Mouse (Mus musculus) C2C12 (cell line): ENCODE data around the gene Rnf185.

Experiments
- CEBPB ChIP-seq: IDR thresholded peaks from one replicate; pipeline ENCODE4 v1.6.1; 2011; ENCODE audit warnings: low read depth, mild to moderate bottlenecking, control low read depth, moderate library complexity
- CTCF ChIP-seq: IDR thresholded peaks from one replicate; pipeline ENCODE4 v1.5.1; 2011; ENCODE audit not compliant: control insufficient read depth, insufficient read depth, insufficient read length
- MAX ChIP-seq: IDR thresholded peaks from one replicate; pipeline ENCODE4 v1.6.1; 2011; ENCODE audit warnings: mild to moderate bottlenecking, control low read depth
- MYOD1 ChIP-seq: IDR thresholded peaks from one replicate; pipeline ENCODE4 v1.6.1; 2011; ENCODE audit warnings: low read depth; ENCODE audit not compliant: control insufficient read depth, insufficient read length
- MYOG ChIP-seq: IDR thresholded peaks from one replicate; pipeline ENCODE4 v1.6.1; 2011; ENCODE audit not compliant: control insufficient read depth, insufficient read length; ENCODE audit errors: extremely low read depth
- USF1 ChIP-seq: IDR thresholded peaks from one replicate; pipeline ENCODE4 v1.6.1; 2011; ENCODE audit warnings: low read depth, mild to moderate bottlenecking, control low read depth, moderate library complexity

- TF ChIP-seq CTCF (no peak), USF1 (no peak), MYOD1 (no peak), MAX (no peak), MYOG (no peak), CEBPB (no peak)
Measured at GRCm38 (mm10) chr11:3416399-3416798, 35.8 kb downstream of the Rnf185 start.
